Mouse (Mus musculus) skeletal muscle tissue, adult 2 months (tissue): ENCODE measurements around the gene Hbb-bh2.
"Not testable (repeated sequence)": the region's sequence is repeated elsewhere in the genome, so short reads cannot be mapped to it uniquely, and the experiment has no call there.

Source experiments
- DNase-seq: peaks from one replicate; pipeline ENCODE4 v3.0.0-alpha.2; 2012; ENCODE audit warnings: low read depth, low spot score

Gene Hbb-bh2

GRCm38 (mm10) chr7:103812174-103812573 lies 28.1 kb downstream of the Hbb-bh2 start:
- DNase-seq = no peak

- DNase-seq = no peak
These were observed 29.0 kb downstream of the Hbb-bh2 start for GRCm38 (mm10) chr7:103811223-103811845.

GRCm38 (mm10) chr7:103810746-103811145 lies 29.6 kb downstream of the Hbb-bh2 start:
- no peak for DNase-seq

- no peak for DNase-seq
These were observed 30.0 kb downstream of the Hbb-bh2 start for GRCm38 (mm10) chr7:103810296-103810695.

- DNase-seq = no peak
These were observed 30.5 kb downstream of the Hbb-bh2 start for GRCm38 (mm10) chr7:103809801-103810155.

- DNase-seq = no peak
These were observed 31.1 kb downstream of the Hbb-bh2 start for GRCm38 (mm10) chr7:103808971-103809800.

- not testable (repeated sequence) for DNase-seq
These were observed 32.2 kb downstream of the Hbb-bh2 start for GRCm38 (mm10) chr7:103808120-103808519.

GRCm38 (mm10) chr7:103806856-103807255 lies 33.5 kb downstream of the Hbb-bh2 start:
- DNase-seq = no peak

- no peak for DNase-seq
These were observed 47.5 kb downstream of the Hbb-bh2 start for GRCm38 (mm10) chr7:103792669-103793388.

- DNase-seq = no peak
These were observed 48.6 kb downstream of the Hbb-bh2 start, which contains the start of gene Olfr67 for GRCm38 (mm10) chr7:103791721-103792120. Olfr67 (minus strand) TSS chr7:103791821.
